Mouse (Mus musculus) testis, adult 2 months (tissue): ENCODE measurements at regions not wholly inside any gene's neighbourhood (a gene's known extent, or its start where the extent isn't known, plus 50 kb on each side); places are given as distances from the start of the nearest gene placed in this dataset.

Source experiments
- H3K27ac ChIP-seq: fragments of 200-500 bp; 2 replicates; pipeline ENCODE4 v1.5.1; 2012; ENCODE audit warnings: low read depth, low read length; ENCODE audit not compliant: control insufficient read depth, insufficient read depth
- H3K27me3 ChIP-seq: fragments of 200-500 bp; 2 replicates; pipeline ENCODE4 v1.6.1; 2012; ENCODE audit warnings: mild to moderate bottlenecking, low read length, moderate library complexity; ENCODE audit not compliant: control insufficient read depth, insufficient read depth
- H3K36me3 ChIP-seq: fragments of 200-500 bp; 2 replicates; pipeline ENCODE4 v1.6.1; 2012; ENCODE audit warnings: mild to moderate bottlenecking, low read length; ENCODE audit not compliant: control insufficient read depth, insufficient read depth
- H3K4me1 ChIP-seq: fragments of 200-500 bp; 2 replicates; pipeline ENCODE4 v1.6.1; 2012; ENCODE audit warnings: low read length; ENCODE audit not compliant: control insufficient read depth, insufficient read depth
- H3K4me3 ChIP-seq: fragments of 200-500 bp; 2 replicates; pipeline ENCODE4 v1.5.1; 2012; ENCODE audit warnings: low read depth, mild to moderate bottlenecking, low read length, moderate library complexity, mixed read lengths; ENCODE audit not compliant: control insufficient read depth
- CTCF ChIP-seq: fragments of 200-500 bp; IDR thresholded peaks from 2 replicates; pipeline ENCODE4 v1.5.1; 2012; ENCODE audit warnings: low read depth, mild to moderate bottlenecking, inconsistent platforms, low read length, moderate library complexity; ENCODE audit not compliant: control insufficient read depth, insufficient read depth, insufficient replicate concordance
- POLR2A ChIP-seq: fragments of 200-500 bp; IDR thresholded peaks from 2 replicates; pipeline ENCODE4 v1.6.1; 2012; ENCODE audit warnings: low read depth, mild to moderate bottlenecking, inconsistent platforms, low read length, moderate library complexity; ENCODE audit not compliant: control insufficient read depth

DNA sequence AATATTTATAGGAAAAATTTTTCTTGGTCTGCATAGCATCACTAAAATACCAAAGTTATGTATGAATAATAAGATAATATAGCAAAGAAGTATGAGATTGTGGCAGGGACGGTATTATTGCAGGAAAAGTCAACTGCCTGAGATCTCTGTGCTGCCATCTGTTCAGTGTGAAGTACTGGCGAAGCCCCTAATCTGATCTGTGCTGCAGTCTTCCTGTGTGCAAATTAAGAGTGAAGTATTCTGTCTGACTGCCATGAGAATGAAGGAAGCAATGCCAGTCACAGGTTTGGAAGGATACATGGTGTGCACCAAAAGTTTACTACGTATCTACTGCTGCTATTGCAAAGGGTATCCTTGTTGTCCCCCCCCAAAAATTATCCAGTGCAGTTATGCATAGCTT lies 501.5 kb downstream of the Rab28 start:
- TF ChIP-seq POLR2A: no peak
- TF ChIP-seq CTCF: no peak
- no peaks in the 10 kb centered on the region for H3K4me1 ChIP-seq
- no peak overlapping the region for H3K27ac ChIP-seq
- no peaks in the 10 kb centered on the region for H3K36me3 ChIP-seq
- H3K27me3 ChIP-seq: no peaks in the 10 kb centered on the region
- H3K4me3 ChIP-seq: no peak overlapping the region

- Histone ChIP-seq H3K27ac (no peak overlapping the region), H3K36me3 (no peaks in the 10 kb centered on the region), H3K4me3 (no peak overlapping the region), H3K4me1 (peaks cover 3% of the 10 kb centered on the region; the same call in 1 of the 2 replicates), H3K27me3 (no peaks in the 10 kb centered on the region)
- TF ChIP-seq CTCF (no peak), POLR2A (no peak)
Observed at GRCm38 (mm10) chr5:41204417-41204816, 503.5 kb downstream of the Rab28 start.

GRCm38 (mm10) chr5:41187193-41187592 lies 520.8 kb downstream of the Rab28 start:
- Histone ChIP-seq H3K27ac (no peak overlapping the region), H3K4me1 (no peaks in the 10 kb centered on the region), H3K36me3 (no peaks in the 10 kb centered on the region), H3K4me3 (no peak overlapping the region), H3K27me3 (no peaks in the 10 kb centered on the region)
- TF ChIP-seq CTCF (no peak), POLR2A (no peak)

- Histone ChIP-seq H3K27ac (no peak overlapping the region), H3K4me3 (no peak overlapping the region), H3K27me3 (no peaks in the 10 kb centered on the region), H3K4me1 (no peaks in the 10 kb centered on the region), H3K36me3 (no peaks in the 10 kb centered on the region)
- TF ChIP-seq CTCF (no peak), POLR2A (no peak)
Observed at GRCm38 (mm10) chr5:41177220-41177619, 530.7 kb downstream of the Rab28 start.

- no peaks in the 10 kb centered on the region for H3K36me3 ChIP-seq
- H3K4me3 ChIP-seq: no peak overlapping the region
- no peaks in the 10 kb centered on the region for H3K4me1 ChIP-seq
- TF ChIP-seq POLR2A (no peak), CTCF (no peak)
- H3K27ac ChIP-seq: no peak overlapping the region
- H3K27me3 ChIP-seq: no peaks in the 10 kb centered on the region
Observed at GRCm38 (mm10) chr5:41165870-41166626, 541.9 kb downstream of the Rab28 start.

DNA sequence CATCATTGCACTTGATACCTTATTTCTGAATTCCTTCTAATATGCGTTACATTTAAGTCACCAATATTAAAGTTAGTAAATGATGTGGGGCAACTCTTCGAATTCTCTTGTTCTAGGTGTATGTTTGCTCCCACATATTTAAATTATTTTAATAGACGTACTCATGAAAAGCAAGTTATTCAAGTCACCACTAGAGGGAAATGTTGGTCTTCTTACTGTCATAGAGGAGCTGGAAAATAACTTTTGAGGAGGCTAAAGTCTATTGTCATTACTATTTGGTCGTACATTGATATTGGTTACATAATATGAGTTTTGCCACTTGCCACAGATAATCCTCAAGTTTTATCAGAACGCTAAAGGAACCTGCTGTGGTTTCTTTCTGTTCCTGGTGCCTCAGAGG lies 582.9 kb downstream of the Rab28 start:
- H3K4me3 ChIP-seq: no peak overlapping the region

GRCm38 (mm10) chr5:41117658-41118057 lies 590.3 kb downstream of the Rab28 start:
- Histone ChIP-seq H3K4me3 (no peak overlapping the region), H3K4me1 (no peaks in the 10 kb centered on the region), H3K27me3 (no peaks in the 10 kb centered on the region), H3K36me3 (no peaks in the 10 kb centered on the region), H3K27ac (no peak overlapping the region)
- TF ChIP-seq CTCF: no peak
- no peak for TF ChIP-seq POLR2A

More for the DNA sequence above, 582.9 kb downstream of the Rab28 start:
- no peaks in the 10 kb centered on the region for H3K4me1 ChIP-seq
- no peaks in the 10 kb centered on the region for H3K27me3 ChIP-seq
- no peak overlapping the region for H3K27ac ChIP-seq
- H3K36me3 ChIP-seq: no peaks in the 10 kb centered on the region
- TF ChIP-seq CTCF (no peak), POLR2A (no peak)
